Mouse (Mus musculus): ENCODE data around the gene Pycard. TPM values are rescaled to one million over a fixed set of nuclear protein-coding genes. Genes with fewer than 3 reads are reported as not detected.
"Not testable (repeated sequence)": the region's sequence is repeated elsewhere in the genome, so short reads cannot be mapped to it uniquely, and the experiment has no call there.

Gene Pycard
- polyA plus RNA-seq, 1 experiment from 2014 or later: 31.2 TPM

GRCm38 (mm10) chr7:128019187-128019586 is 25.5 kb upstream of the Pycard start:
- DNase-seq (no peak), ATAC-seq (ENCODE audit: low read depth) (no peak)
- H3K4me2 ChIP-seq: no peak overlapping the region
- no peaks in the 10 kb centered on the region for H3K36me3 ChIP-seq
- no peaks in the 10 kb centered on the region for H3K4me1 ChIP-seq (replicated peaks)
- 35% methylated on average over 2 of the region's 2 CpGs for whole genome bisulfite sequencing (ENCODE audit: insufficient replicate concordance)
- no peak overlapping the region for H3K4me3 ChIP-seq (replicated peaks)
- H3K27ac ChIP-seq: no peak overlapping the region
- no peaks in the 10 kb centered on the region for H3K27me3 ChIP-seq
- H3K9ac ChIP-seq: no peak overlapping the region
- H3K9me3 ChIP-seq (replicated peaks): no peaks in the 10 kb centered on the region

- H3K9ac ChIP-seq: no peak overlapping the region
- no peaks in the 10 kb centered on the region for H3K36me3 ChIP-seq
- H3K27ac ChIP-seq: no peak overlapping the region
- H3K9me3 ChIP-seq (replicated peaks): no peaks in the 10 kb centered on the region
- H3K4me3 ChIP-seq (replicated peaks): no peak overlapping the region
- H3K4me1 ChIP-seq (replicated peaks): no peaks in the 10 kb centered on the region
- H3K27me3 ChIP-seq: no peaks in the 10 kb centered on the region
- WGBS (ENCODE audit: insufficient replicate concordance): 55% methylated on average over 3 of the region's 3 CpGs
- H3K4me2 ChIP-seq: no peak overlapping the region
- DNase-seq: no peak
- no peak for ATAC-seq (ENCODE audit: low read depth)
Measured at GRCm38 (mm10) chr7:128018275-128018674, 24.6 kb upstream of the Pycard start.

DNA sequence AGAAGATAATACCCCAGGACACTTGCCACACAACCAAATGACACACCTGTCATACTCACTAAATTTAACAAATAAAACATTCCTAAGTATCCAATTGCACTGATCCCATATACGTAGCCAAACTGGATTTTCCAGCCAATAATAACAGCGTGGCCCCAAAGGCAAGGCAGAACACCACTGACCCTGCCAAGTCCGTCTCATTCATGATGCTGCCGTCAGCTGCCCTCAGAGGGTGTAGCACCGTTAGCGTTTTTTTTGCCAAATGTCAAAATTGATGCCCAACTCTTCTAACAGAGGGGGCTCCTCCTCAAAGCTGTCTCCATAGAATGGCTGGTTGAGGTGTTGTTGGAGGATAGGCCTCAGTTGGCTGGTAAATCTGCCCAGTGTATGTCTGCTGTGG is 23.0 kb upstream of the Pycard start:
- H3K4me3 ChIP-seq (replicated peaks): no peak overlapping the region
- H3K27me3 ChIP-seq: no peaks in the 10 kb centered on the region
- H3K9me3 ChIP-seq (replicated peaks): no peaks in the 10 kb centered on the region
- H3K36me3 ChIP-seq: no peaks in the 10 kb centered on the region
- no peak overlapping the region for H3K9ac ChIP-seq
- WGBS (ENCODE audit: insufficient replicate concordance): 74% methylated on average over 6 of the region's 6 CpGs
- H3K4me2 ChIP-seq: no peak overlapping the region
- DNase-seq (no peak), ATAC-seq (ENCODE audit: low read depth) (no peak)
- no peak overlapping the region for H3K27ac ChIP-seq
- H3K4me1 ChIP-seq (replicated peaks): no peaks in the 10 kb centered on the region

DNA sequence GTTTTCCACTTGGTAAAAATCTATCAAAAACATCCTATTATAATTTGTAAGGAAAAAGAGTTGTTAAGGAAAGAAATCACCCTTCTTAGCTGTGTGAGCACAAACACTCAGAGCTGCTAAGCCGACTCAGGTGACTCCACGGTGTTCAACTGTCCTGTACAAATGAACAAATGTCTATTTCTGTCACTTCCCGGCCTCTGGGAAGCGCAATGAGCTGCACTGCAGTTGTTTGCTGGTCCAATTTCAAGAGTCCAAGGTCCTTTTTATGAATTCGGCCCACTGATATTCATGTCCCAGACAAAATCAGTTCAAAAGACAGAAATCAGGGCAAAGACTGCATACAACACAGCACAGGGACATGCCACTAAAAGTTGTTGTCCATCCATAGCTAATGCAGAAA is 22.5 kb upstream of the Pycard start:
- not testable (repeated sequence) for H3K27me3 ChIP-seq; H3K36me3 ChIP-seq; H3K9me3 ChIP-seq (replicated peaks); H3K4me1 ChIP-seq (replicated peaks); H3K4me2 ChIP-seq; H3K27ac ChIP-seq; DNase-seq; H3K4me3 ChIP-seq (replicated peaks); H3K9ac ChIP-seq; ATAC-seq (ENCODE audit: low read depth)
- 50% methylated on average over 5 of the region's 5 CpGs for WGBS (ENCODE audit: insufficient replicate concordance)

GRCm38 (mm10) chr7:128013116-128013515 is 19.4 kb upstream of the Pycard start:
- no peak overlapping the region for H3K9ac ChIP-seq
- 78% methylated on average over 13 of the region's 13 CpGs for WGBS (ENCODE audit: insufficient replicate concordance)
- no peaks in the 10 kb centered on the region for H3K9me3 ChIP-seq (replicated peaks)
- no peak overlapping the region for H3K4me3 ChIP-seq (replicated peaks)
- no peaks in the 10 kb centered on the region for H3K36me3 ChIP-seq
- no peaks in the 10 kb centered on the region for H3K27me3 ChIP-seq
- no peak overlapping the region for H3K4me2 ChIP-seq
- ATAC-seq (ENCODE audit: low read depth): no peak
- no peak overlapping the region for H3K27ac ChIP-seq
- H3K4me1 ChIP-seq (replicated peaks): no peaks in the 10 kb centered on the region; the same call in 1 of the 2 replicates
- no peak for DNase-seq

GRCm38 (mm10) chr7:128012136-128012780 is 18.6 kb upstream of the Pycard start:
- Histone ChIP-seq H3K4me1 (replicated peaks) (no peaks in the 10 kb centered on the region; the same call in 1 of the 2 replicates), H3K4me2 (no peak overlapping the region), H3K27me3 (no peaks in the 10 kb centered on the region), H3K27ac (no peak overlapping the region), H3K36me3 (no peaks in the 10 kb centered on the region), H3K9me3 (replicated peaks) (no peaks in the 10 kb centered on the region), H3K9ac (no peak overlapping the region), H3K4me3 (replicated peaks) (no peak overlapping the region)
- DNase-seq (no peak), ATAC-seq (ENCODE audit: low read depth) (no peak)
- 76% methylated on average over 13 of the region's 13 CpGs for WGBS (ENCODE audit: insufficient replicate concordance)

DNA sequence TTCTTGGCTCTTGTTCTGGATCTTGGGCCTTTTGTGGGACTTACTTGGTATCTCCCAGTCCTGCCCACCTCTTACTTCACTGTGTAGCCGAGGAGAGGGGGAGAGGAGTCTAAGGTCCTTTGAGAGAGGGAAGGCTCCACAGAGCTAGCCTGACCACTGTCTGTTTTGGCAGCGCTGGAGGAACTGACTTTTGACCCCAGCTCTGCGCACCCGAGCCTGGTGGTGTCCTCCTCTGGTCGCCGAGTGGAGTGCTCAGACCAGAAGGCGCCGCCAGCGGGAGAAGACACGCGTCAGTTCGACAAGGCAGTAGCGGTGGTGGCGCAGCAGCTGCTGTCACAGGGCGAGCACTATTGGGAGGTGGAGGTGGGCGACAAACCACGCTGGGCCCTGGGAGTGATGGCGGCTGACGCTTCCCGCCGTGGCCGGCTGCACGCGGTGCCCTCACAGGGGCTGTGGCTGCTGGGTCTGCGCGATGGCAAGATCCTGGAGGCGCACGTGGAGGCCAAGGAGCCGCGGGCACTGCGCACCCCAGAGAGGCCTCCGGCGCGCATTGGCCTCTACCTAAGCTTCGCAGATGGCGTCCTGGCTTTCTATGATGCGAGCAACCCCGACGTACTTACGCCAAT is 16.2 kb upstream of the Pycard start:
- Histone ChIP-seq H3K9ac (no peak overlapping the region), H3K4me3 (replicated peaks) (no peak overlapping the region), H3K4me1 (replicated peaks) (peaks cover under 1% of the 10 kb centered on the region; the same call in 1 of the 2 replicates), H3K36me3 (no peaks in the 10 kb centered on the region), H3K27ac (no peak overlapping the region), H3K9me3 (replicated peaks) (no peaks in the 10 kb centered on the region), H3K27me3 (peaks cover 5% of the 10 kb centered on the region; the same call in 1 of the 2 replicates), H3K4me2 (peak overlapping the region; percentile 18; the same call in 1 of the 2 replicates)
- ATAC-seq (ENCODE audit: low read depth) (no peak), DNase-seq (no peak)
- 39% methylated on average over 40 of the region's 40 CpGs for WGBS (ENCODE audit: insufficient replicate concordance)

DNA sequence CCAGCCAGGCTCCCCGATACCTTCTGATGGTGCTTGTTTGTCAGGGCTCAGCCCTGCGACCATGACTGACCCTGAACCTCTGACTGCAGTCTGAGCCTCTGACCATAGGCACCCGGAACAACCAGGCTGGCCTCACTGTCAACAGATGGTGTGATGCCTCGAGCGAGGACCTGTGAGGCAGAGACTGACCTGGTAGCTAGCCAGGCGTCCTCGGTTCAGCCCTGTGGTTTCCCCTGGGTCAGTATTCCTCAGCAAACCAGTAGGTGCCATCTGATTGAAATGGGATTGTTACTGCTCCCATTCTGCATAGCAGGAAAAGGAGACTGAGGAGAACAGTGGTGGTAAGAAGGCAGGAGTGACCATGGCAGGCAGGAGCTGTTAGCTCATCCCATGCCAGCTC is 12.5 kb upstream of the Pycard start:
- Histone ChIP-seq H3K4me1 (replicated peaks) (peaks cover 6% of the 10 kb centered on the region; the same call in 1 of the 2 replicates), H3K4me2 (no peak overlapping the region), H3K36me3 (no peaks in the 10 kb centered on the region), H3K27ac (no peak overlapping the region), H3K9ac (no peak overlapping the region), H3K9me3 (replicated peaks) (no peaks in the 10 kb centered on the region), H3K4me3 (replicated peaks) (no peak overlapping the region), H3K27me3 (peaks cover 13% of the 10 kb centered on the region; the same call in 1 of the 2 replicates)
- DNase-seq: no peak
- ATAC-seq (ENCODE audit: low read depth): no peak
- WGBS (ENCODE audit: insufficient replicate concordance): 58% methylated on average over 7 of the region's 7 CpGs

- Histone ChIP-seq H3K4me1 (replicated peaks) (0 out of 2 replicates have a peak, but pooled peaks cover 11% of the 10 kb centered on the region), H3K4me2 (0 out of 2 replicates have a peak overlapping the region, but pooled peaks have one; percentile 10), H3K27me3 (peaks cover 13% of the 10 kb centered on the region; the same call in 1 of the 2 replicates), H3K27ac (no peak overlapping the region), H3K36me3 (no peaks in the 10 kb centered on the region), H3K9me3 (replicated peaks) (no peaks in the 10 kb centered on the region), H3K9ac (no peak overlapping the region), H3K4me3 (replicated peaks) (no peak overlapping the region)
- ATAC-seq (ENCODE audit: low read depth): no peak
- 54% methylated on average over 35 of the region's 35 CpGs for WGBS (ENCODE audit: insufficient replicate concordance)
- DNase-seq: no peak
Measured at GRCm38 (mm10) chr7:128004487-128005362, 11.1 kb upstream of the Pycard start.

GRCm38 (mm10) chr7:128004150-128004486 is 10.5 kb upstream of the Pycard start:
- Histone ChIP-seq H3K4me3 (replicated peaks) (no peak overlapping the region), H3K4me1 (replicated peaks) (0 out of 2 replicates have a peak, but pooled peaks cover 11% of the 10 kb centered on the region), H3K4me2 (no peak overlapping the region), H3K9ac (no peak overlapping the region), H3K27ac (no peak overlapping the region), H3K36me3 (no peaks in the 10 kb centered on the region), H3K27me3 (peaks cover 13% of the 10 kb centered on the region; the same call in 1 of the 2 replicates), H3K9me3 (replicated peaks) (no peaks in the 10 kb centered on the region)
- WGBS (ENCODE audit: insufficient replicate concordance): 42% methylated on average over 5 of the region's 5 CpGs
- DNase-seq: no peak
- no peak for ATAC-seq (ENCODE audit: low read depth)

GRCm38 (mm10) chr7:128003688-128004087 is 10.0 kb upstream of the Pycard start, which contains the start of gene Trim72:
Gene Trim72, plus strand, starts transcription at chr7:128003949.
- WGBS (ENCODE audit: insufficient replicate concordance): 71% methylated on average over 2 of the region's 2 CpGs
- no peak within 1 kb of the TSS for H3K9ac ChIP-seq
- peaks cover 13% of the 10 kb centered on the region; the same call in 1 of the 2 replicates for H3K27me3 ChIP-seq
- no peak within 1 kb of the TSS for H3K4me3 ChIP-seq (replicated peaks)
- no peaks in the 10 kb centered on the region for H3K36me3 ChIP-seq
- H3K4me2 ChIP-seq: 0 out of 2 replicates have a peak within 1 kb of the TSS, but pooled peaks have one; percentile 10
- H3K9me3 ChIP-seq (replicated peaks): no peaks in the 10 kb centered on the region
- no peak for DNase-seq
- H3K27ac ChIP-seq: no peak within 1 kb of the TSS
- ATAC-seq (ENCODE audit: low read depth): no peak
- 0 out of 2 replicates have a peak, but pooled peaks cover 11% of the 10 kb centered on the region for H3K4me1 ChIP-seq (replicated peaks)
